Mouse (Mus musculus) G1E (cell line): Measurements from ENCODE around the gene Ago3.

Experiments
- CTCF ChIP-seq: IDR thresholded peaks from 2 replicates; pipeline ENCODE4 v1.5.1; 2012; ENCODE audit warnings: low read depth, low read length, inconsistent platforms, mixed read lengths
- GATA1 ChIP-seq: IDR thresholded peaks from 2 replicates; pipeline ENCODE4 v1.6.1; 2012; ENCODE audit warnings: borderline replicate concordance, low read length, inconsistent platforms, mixed read lengths
- TAL1 ChIP-seq: conservative IDR thresholded peaks from 2 replicates; pipeline ENCODE4 v1.6.1; 2012; ENCODE audit warnings: low read depth, low read length, inconsistent platforms, mixed read lengths

- TF ChIP-seq CTCF (no peak), GATA1 (no peak), TAL1 (no peak)
These were observed 6.9 kb upstream of the Ago3 start for GRCm38 (mm10) chr4:126436268-126436667.
